Mouse (Mus musculus): ENCODE results near the gene Atad1.

Atad1 gene

GRCm38 (mm10) chr19:32665243-32665642 lies 74.3 kb downstream of the Atad1 start:
- no peak for DNase-seq

GRCm38 (mm10) chr19:32662936-32663335 lies 76.7 kb downstream of the Atad1 start:
- no peak for DNase-seq

- DNase-seq = no peak
Observed at GRCm38 (mm10) chr19:32659346-32659745, 80.2 kb downstream of the Atad1 start.

GRCm38 (mm10) chr19:32653630-32654362 lies 85.8 kb downstream of the Atad1 start:
- no peak for DNase-seq

- DNase-seq = no peak
Observed at GRCm38 (mm10) chr19:32653122-32653521, 86.5 kb downstream of the Atad1 start.

GRCm38 (mm10) chr19:32651046-32651445 lies 88.5 kb downstream of the Atad1 start:
- no peak for DNase-seq

GRCm38 (mm10) chr19:32648019-32648571 lies 91.5 kb downstream of the Atad1 start:
- no peak for DNase-seq

GRCm38 (mm10) chr19:32646382-32646781 lies 93.2 kb downstream of the Atad1 start:
- no peak for DNase-seq

GRCm38 (mm10) chr19:32645939-32646338 lies 93.6 kb downstream of the Atad1 start:
- no peak for DNase-seq

- no peak for DNase-seq
Observed at GRCm38 (mm10) chr19:32643642-32644041, 95.9 kb downstream of the Atad1 start.

- no peak for DNase-seq
Observed at GRCm38 (mm10) chr19:32641995-32642394, 97.6 kb downstream of the Atad1 start.

- DNase-seq = no peak
Observed at GRCm38 (mm10) chr19:32641535-32641934, 98.1 kb downstream of the Atad1 start.

GRCm38 (mm10) chr19:32638276-32638903 lies 101.2 kb downstream of the Atad1 start:
- DNase-seq = no peak

GRCm38 (mm10) chr19:32637357-32638275 lies 102.0 kb downstream of the Atad1 start:
- no peak for DNase-seq

- no peak for DNase-seq
Observed at GRCm38 (mm10) chr19:32634916-32635315, 104.7 kb downstream of the Atad1 start.

- no peak for DNase-seq
Observed at GRCm38 (mm10) chr19:32628572-32629132, 110.9 kb downstream of the Atad1 start.

GRCm38 (mm10) chr19:32627631-32628030 lies 112.0 kb downstream of the Atad1 start:
- DNase-seq = no peak

GRCm38 (mm10) chr19:32626768-32627331 lies 112.7 kb downstream of the Atad1 start:
- peak; percentile 42 for DNase-seq

GRCm38 (mm10) chr19:32622142-32622541 lies 117.4 kb downstream of the Atad1 start:
- DNase-seq = no peak
